Mouse (Mus musculus) adrenal gland, adult 10 weeks (tissue): Measurements from ENCODE around the gene Nppc. TPM values are rescaled to one million over a fixed set of nuclear protein-coding genes. Genes with fewer than 3 reads are reported as not detected.

Experiments used
- polyA plus RNA-seq: library from polyadenylated mRNA; stranded (reverse); fragments of 350-450 nt; fragmentation: Illumina TruSeq; extraction: RNeasy Lipid Tissue Mini Kit (QIAGEN cat#74804); gene quantifications from one replicate; pipeline ENCODE4 v1.2.3, GENCODE M21; 2014; ENCODE audit warnings: low read depth, low replicate concordance

The Nppc gene
- not detected for polyA plus RNA-seq

GRCm38 (mm10) chr1:86670279-86671038 lies at the start of gene Nppc:
Nppc (minus strand) TSS chr1:86670571.

GRCm38 (mm10) chr1:86703300-86703964 lies 33.1 kb upstream of the Nppc start, which contains the start of gene Dis3l2:
Dis3l2 (plus strand) TSS chr1:86703808.

Other genes starting within 250 kb of the Nppc start
- not detected for gene Nmur1, start 244.3 kb downstream of the Nppc start, polyA plus RNA-seq
- gene Tex44, start 244.2 kb downstream of the Nppc start, polyA plus RNA-seq: not detected
- 1,289 TPM for gene Ptma, start 143.8 kb downstream of the Nppc start, polyA plus RNA-seq
- 27.8 TPM for gene Pde6d, start 87.9 kb downstream of the Nppc start, polyA plus RNA-seq
- gene Cops7b, start 87.7 kb downstream of the Nppc start, polyA plus RNA-seq: 2.8 TPM
- 11.7 TPM for gene Dis3l2, start 33.2 kb upstream of the Nppc start, polyA plus RNA-seq